Mouse (Mus musculus): ENCODE measurements at regions not wholly inside any gene's neighbourhood (a gene's known extent, or its start where the extent isn't known, plus 50 kb on each side); places are given as distances from the start of the nearest gene placed in this dataset.
A peak's percentile ranks its signal among the peaks of the same experiment; 100 is the strongest.
"Not testable (repeated sequence)": the region's sequence is repeated elsewhere in the genome, so short reads cannot be mapped to it uniquely, and the experiment has no call there.

GRCm38 (mm10) chr10:15321480-15321879 lies 603.5 kb upstream of the Gje1 start:
- no peak for DNase-seq (ENCODE audit: low read depth, low spot score)

GRCm38 (mm10) chr10:15317017-15317607 lies 599.1 kb upstream of the Gje1 start:
- no peak for DNase-seq (ENCODE audit: low read depth, low spot score)

- no peak for DNase-seq (ENCODE audit: low read depth, low spot score)
Measured at GRCm38 (mm10) chr10:15310650-15311049, 592.6 kb upstream of the Gje1 start.

GRCm38 (mm10) chr10:15305811-15306473 lies 587.9 kb upstream of the Gje1 start:
- no peak for DNase-seq (ENCODE audit: low read depth, low spot score)

- peak; percentile 55 for DNase-seq (ENCODE audit: low read depth, low spot score)
Measured at GRCm38 (mm10) chr10:15300199-15301085, 582.4 kb upstream of the Gje1 start.

GRCm38 (mm10) chr10:15299331-15300198 lies 581.6 kb upstream of the Gje1 start:
- no peak for DNase-seq (ENCODE audit: low read depth, low spot score)

GRCm38 (mm10) chr10:15297257-15297656 lies 579.2 kb upstream of the Gje1 start:
- DNase-seq (ENCODE audit: low read depth, low spot score): no peak

GRCm38 (mm10) chr10:15294125-15294524 lies 576.1 kb upstream of the Gje1 start:
- no peak for DNase-seq (ENCODE audit: low read depth, low spot score)

GRCm38 (mm10) chr10:15263337-15263736 lies 545.3 kb upstream of the Gje1 start:
- not testable (repeated sequence) for DNase-seq (ENCODE audit: low read depth, low spot score)

GRCm38 (mm10) chr10:15262282-15262681 lies 544.3 kb upstream of the Gje1 start:
- not testable (repeated sequence) for DNase-seq (ENCODE audit: low read depth, low spot score)

GRCm38 (mm10) chr10:15249402-15250086 lies 531.5 kb upstream of the Gje1 start:
- no peak for DNase-seq (ENCODE audit: low read depth, low spot score)

- DNase-seq (ENCODE audit: low read depth, low spot score): no peak
Measured at GRCm38 (mm10) chr10:15248899-15249298, 530.9 kb upstream of the Gje1 start.

GRCm38 (mm10) chr10:15244376-15245262 lies 526.6 kb upstream of the Gje1 start:
- no peak for DNase-seq (ENCODE audit: low read depth, low spot score)

GRCm38 (mm10) chr10:15243460-15243859 lies 525.4 kb upstream of the Gje1 start:
- no peak for DNase-seq (ENCODE audit: low read depth, low spot score)

- no peak for DNase-seq (ENCODE audit: low read depth, low spot score)
Measured at GRCm38 (mm10) chr10:15218883-15219282, 500.9 kb upstream of the Gje1 start.

GRCm38 (mm10) chr10:15179585-15179984 lies 461.6 kb upstream of the Gje1 start:
- DNase-seq (ENCODE audit: low read depth, low spot score): no peak

- DNase-seq (ENCODE audit: low read depth, low spot score): no peak
Measured at GRCm38 (mm10) chr10:15174421-15174820, 456.4 kb upstream of the Gje1 start.

GRCm38 (mm10) chr10:15172558-15172957 lies 454.5 kb upstream of the Gje1 start:
- no peak for DNase-seq (ENCODE audit: low read depth, low spot score)

GRCm38 (mm10) chr10:15140703-15141102 lies 422.7 kb upstream of the Gje1 start:
- no peak for DNase-seq (ENCODE audit: low read depth, low spot score)
